Mouse (Mus musculus): ENCODE measurements around the gene Arhgap5.
A peak's percentile ranks its signal among the peaks of the same experiment; 100 is the strongest.
"Not testable (repeated sequence)": the region's sequence is repeated elsewhere in the genome, so short reads cannot be mapped to it uniquely, and the experiment has no call there.

Arhgap5 gene

DNA sequence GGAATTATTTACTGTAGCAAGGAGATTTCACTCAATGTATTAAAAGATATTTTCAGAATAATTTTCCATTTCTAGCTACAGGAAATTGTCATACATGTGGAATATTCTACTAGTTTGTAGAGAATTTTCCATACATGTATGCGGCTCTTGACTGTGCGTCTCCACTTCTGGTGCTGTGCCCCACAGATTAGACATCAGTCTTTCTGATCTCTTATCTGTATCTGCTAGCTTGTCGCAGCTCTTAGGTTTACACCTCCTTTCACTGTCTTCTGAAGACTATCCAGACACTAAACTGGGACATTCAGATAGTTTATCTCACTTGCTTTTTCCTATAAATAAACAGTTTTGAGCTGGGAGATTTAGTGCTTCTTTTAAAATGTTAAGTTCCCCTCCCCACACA lies 40.8 kb downstream of the Arhgap5 start:
- no peak for DNase-seq

- DNase-seq: no peak
These were observed 48.3 kb downstream of the Arhgap5 start for GRCm38 (mm10) chr12:52552085-52552484.

DNA sequence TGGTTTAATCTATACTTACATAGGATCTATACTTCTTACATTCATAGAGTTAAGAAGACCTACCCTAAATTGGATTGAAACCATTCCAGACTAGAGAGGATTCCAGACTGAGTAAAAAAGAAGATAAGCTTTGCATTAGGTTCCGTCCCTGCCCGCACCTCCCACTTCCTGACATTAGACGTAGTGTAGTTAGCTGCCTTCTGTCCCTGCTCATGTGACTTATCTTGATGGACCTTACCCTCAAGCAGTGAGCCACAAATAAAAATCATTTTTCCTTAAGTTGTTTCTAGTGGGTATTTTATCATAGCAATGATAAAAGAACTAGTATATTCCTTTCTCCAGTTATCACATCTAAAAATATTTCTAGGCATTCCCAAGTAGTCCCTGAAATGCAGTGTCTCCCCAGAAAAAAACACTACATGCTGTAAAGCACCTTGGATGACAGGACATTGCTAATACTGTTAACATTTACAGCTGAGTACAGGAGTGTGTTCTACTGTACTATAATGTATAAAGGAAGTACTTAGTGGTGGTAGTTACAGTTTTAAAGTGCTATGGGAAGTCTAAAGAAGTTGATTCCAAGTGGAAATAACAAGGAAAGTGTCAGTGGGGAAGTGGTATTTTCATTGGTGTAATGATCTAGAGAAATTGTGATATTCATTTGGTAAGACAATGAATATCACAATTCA lies 51.6 kb downstream of the Arhgap5 start:
- DNase-seq: no peak

DNA sequence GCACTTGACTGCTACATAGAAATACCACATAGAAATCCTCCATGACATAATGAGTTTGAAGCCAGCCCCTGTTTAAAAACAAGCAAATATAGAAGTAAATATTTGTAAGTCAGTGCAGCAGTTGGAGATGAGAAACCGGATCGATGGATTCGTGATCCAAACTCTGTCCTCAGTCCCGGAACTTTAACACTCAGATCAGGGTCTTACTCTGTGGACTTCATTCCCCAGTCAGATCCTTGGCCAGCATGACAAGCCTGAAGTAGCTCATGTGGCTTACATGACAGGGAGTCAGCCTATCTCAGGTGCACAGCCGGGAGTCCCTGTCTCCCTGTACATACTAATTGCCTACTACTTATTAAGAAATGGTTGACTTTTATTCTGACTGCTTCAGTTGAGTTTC lies 61.9 kb downstream of the Arhgap5 start:
- DNase-seq: no peak

DNA sequence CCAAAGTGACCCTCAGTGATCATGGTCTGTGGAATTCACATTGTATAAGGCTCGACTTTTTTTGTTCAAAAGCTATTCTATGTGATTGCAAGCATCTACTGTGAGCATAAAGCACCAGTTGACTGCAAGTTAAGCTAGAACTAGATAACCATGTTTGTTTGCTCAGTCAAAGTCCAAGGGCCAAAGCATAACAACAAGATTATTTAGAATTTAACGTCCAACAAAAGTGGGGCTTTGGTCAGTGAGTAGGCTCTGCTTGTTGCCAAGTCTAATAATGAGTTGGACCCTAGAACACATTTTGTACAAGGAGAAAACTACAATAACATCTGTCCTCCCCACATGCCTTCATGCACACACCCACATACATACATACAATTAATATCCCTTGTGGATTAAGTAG lies 69.6 kb downstream of the Arhgap5 start:
- DNase-seq: no peak

DNA sequence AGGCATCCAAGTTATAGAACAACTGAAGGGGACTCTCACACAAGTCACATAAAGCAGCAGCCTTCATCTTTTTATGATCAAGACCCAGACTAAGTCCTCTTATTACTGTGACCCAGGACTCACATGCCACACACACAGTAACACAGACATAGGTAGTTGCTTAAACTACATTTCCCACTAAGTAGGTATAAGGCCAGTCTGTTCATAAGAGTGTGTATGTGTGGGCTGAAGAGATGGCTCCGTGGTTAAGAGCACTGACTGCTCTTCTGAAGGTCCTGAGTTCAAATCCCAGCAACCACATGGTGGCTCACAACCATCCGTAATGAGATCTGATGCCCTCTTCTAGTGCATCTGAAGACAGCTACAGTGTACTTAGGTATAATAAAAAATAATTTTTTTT lies 82.7 kb downstream of the Arhgap5 start:
- DNase-seq: not testable (repeated sequence)

DNA sequence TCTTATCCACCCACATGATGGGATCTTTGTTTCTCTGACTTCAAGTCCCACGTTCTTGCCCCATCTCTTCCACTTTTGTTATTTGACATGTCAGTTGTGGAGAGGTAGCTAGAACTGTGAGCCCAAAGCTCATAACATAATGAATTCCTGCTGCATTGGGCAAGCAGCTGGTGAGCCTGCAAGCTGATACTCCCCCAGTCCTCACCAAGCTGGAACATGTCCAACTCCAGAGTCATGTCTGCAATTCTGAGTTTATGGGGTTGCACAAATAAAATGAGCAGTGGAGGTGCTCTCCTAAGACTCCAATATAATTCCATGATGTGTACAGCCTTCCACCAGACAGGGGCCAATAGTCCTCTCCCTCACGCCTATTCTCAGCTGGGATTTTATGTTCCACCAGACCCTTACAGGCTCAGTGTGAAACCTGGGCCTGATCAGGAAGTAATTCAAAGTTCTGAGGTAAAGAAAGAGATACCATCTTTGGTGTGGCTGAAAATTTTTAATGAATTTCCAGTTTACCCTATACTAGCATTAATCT lies 83.8 kb downstream of the Arhgap5 start:
- no peak for DNase-seq

- no peak for DNase-seq
These were observed 91.8 kb downstream of the Arhgap5 start for GRCm38 (mm10) chr12:52595389-52596185.

- DNase-seq: no peak
These were observed 98.7 kb downstream of the Arhgap5 start for GRCm38 (mm10) chr12:52602471-52602870.

DNA sequence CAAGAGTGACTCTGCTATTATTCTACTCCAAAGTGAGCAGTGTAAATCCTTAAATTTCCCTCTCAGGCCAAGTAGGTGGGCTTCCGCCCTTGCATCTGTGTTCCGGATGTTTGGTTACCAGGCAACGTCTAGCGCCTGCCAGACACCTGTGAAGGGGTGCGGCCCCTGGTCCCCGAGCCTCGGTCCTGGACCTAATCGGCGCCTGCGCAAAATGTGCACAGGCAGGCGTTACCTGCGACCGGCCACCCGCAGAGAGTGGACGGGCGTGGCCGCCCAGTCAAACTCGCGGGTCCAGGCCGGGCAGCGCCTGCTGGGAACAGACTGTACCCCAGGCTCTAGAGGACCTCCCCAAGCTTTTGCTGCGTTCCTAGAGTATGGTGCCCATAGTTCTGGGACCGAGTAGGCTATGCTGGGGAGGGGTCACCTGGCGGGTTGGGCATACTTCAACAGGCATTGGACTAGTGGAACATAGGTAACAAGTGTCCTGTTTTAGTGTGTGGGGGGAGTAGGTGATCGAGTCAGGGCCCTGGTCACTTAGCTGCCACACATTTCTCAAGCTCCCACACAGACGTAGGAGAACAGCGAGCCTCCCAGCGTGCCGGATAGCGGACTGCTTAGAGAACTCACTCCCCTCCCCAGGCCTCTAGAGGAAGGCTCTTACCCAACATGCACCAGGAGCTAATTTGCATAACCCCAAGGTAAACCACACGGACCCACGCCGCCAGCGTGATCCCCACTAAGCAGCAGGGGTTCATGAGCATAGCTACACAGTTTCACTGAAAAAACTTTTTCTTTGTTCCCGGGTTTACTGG lies 99.3 kb downstream of the Arhgap5 start:
- DNase-seq: peak; percentile 93

- DNase-seq: peak; percentile 88
These were observed 100.0 kb downstream of the Arhgap5 start for GRCm38 (mm10) chr12:52603695-52604255.

- DNase-seq: peak; percentile 94
These were observed 100.7 kb downstream of the Arhgap5 start for GRCm38 (mm10) chr12:52604256-52604991.

DNA sequence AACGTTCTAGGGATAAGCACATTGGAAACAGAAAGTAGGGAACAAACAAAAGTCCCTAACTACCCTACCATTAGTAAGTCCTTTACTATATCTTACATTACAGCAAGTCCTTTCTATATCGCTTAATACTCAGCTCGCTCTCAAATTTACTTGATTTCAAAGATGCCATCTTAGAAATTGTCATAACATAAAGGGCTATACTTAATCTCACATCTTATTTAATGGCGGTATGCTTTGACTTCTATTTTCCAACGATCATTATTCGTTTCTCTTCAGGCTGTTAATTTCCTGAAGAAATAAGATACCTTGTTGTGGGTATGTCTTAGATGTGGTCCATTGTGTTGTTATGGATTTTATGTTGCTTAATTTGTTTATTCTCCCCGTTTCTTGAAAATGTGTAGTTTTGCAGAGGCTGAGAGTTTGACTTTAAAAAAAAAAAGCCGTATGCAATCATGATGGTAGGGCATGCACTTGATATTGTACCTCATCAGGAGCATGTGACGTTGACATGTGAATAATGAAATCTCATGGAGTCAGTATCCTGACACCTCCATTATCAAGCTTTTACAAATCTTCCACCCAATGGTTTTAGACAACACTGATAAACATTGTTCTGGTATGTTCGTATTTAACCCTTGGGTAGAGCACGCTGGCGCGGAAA lies 101.3 kb downstream of the Arhgap5 start:
- no peak for DNase-seq

GRCm38 (mm10) chr12:52607411-52607810 lies 103.6 kb downstream of the Arhgap5 start:
- no peak for DNase-seq

GRCm38 (mm10) chr12:52615703-52616102 lies 111.9 kb downstream of the Arhgap5 start:
- no peak for DNase-seq

DNA sequence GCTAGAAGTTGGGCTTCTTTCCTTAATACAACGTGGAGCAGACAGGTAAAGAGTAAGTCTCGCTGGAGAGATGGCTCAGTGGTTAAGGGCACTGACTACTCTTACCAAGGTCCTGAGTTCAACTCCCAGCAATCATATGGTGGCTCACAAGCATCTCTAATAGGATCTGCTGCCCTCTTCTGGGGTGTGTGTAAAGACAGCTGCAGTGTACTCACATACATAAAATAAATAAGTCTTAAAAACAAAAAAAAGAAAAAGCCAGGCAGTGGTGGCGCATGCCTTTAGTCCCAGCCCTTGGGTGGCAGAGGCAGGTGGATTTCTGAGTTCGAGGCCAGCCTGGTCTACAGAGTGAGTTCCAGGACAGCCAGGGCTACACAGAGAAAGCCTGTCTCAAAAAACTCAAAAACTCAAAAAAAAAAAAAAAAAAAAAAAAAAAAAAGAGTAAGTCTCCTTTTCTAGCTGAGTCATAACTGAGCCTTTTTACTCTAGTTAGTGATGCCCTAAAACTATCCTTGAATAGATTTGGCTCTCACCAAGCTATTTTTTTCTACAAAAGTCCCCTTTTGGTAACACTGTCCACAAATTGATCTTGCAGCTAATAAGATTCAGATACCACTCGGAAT lies 114.8 kb downstream of the Arhgap5 start:
- DNase-seq: no peak

DNA sequence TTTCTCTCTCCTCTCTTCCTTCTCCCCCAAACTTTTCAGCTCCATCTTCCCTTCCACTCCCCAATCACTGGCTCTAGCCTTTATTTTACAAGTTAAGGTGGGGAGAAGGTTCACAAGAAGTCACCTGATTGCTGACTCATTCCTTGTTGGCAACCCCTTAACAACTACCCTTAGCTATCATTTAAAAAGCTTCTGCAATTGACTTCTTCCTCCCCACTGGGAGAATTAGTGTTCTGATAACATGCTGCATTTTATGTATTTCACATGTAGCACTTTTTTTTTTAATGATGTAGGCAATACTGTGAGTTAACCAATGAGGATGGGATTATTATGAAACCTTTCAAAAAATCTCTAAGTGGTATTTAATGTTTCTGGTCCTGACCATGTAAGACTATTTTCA lies 115.9 kb downstream of the Arhgap5 start:
- no peak for DNase-seq
